Mouse (Mus musculus): ENCODE measurements at regions not wholly inside any gene's neighbourhood (a gene's known extent, or its start where the extent isn't known, plus 50 kb on each side); places are given as distances from the start of the nearest gene placed in this dataset.
"Not testable (repeated sequence)": the region's sequence is repeated elsewhere in the genome, so short reads cannot be mapped to it uniquely, and the experiment has no call there.

DNA sequence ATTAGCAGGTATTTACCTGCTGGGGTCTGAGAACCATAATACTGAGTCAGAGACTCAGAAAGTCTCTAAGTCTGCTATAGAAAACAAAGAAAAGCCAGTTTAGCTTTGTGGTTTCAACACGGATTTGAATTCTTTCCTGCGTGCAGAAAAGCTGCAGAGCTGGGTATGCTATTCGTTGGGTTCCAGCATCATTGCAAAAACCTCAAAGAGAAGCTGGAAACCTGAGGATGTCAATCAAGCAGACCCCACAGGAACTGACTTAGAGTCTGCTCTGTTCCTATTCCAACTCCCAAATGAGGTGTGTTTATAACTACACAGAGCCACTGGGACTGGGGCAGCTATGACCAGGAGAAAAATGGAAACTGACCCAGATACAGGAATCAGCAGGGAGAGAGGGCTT is 183.5 kb downstream of the Dhx15 start:
- Histone ChIP-seq H3K27ac (no peak overlapping the region), H3K36me3 (replicated peaks) (no peaks in the 10 kb centered on the region), H3K4me1 (no peaks in the 10 kb centered on the region), H3K9me3 (no peaks in the 10 kb centered on the region), H3K9ac (no peak overlapping the region), H3K27me3 (replicated peaks) (no peaks in the 10 kb centered on the region), H3K4me3 (no peak overlapping the region), H3K4me2 (no peak overlapping the region)
- 83% methylated on average over 3 of the region's 3 CpGs for WGBS
- ATAC-seq (replicated peaks): no peak

DNA sequence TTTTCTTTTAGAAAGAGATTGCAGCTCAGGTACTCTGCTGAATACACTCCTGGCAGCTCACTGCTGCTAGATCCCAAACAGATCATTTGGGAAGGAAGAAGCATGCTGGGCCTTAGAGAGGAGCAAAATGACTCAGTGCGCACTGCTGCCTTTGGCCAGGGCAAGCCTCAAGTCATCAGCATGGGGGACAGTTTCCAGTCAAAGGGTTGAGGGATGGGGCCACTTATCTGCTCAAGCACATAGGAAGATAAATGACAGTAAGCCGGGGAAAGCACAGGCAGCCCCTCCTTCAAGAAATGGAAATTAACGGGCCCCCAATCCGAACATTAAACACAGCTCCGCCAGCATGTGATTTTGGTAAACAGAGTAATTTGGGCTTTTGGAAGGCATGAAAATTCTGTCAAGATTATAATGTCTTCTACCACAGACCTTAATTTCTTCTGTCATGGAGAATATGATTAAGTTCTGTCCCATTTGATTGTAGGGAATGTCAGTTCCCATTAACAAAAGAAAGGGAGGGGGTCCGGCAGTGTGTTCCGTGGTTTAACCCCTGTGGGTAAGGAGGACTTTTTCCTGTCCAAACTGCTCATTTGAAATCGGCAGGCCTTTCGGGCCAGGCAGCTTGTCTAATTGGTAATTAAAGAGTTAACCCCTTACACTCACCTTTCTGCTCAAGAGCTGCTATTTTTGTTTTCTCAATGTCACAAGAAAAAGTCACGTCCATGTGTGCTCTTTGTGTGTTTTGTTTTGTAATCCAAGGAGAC is 199.3 kb downstream of the Dhx15 start:
- H3K4me2 ChIP-seq: peak overlapping the region; percentile 32
- H3K4me1 ChIP-seq: peaks cover 7% of the 10 kb centered on the region
- H3K9ac ChIP-seq: no peak overlapping the region
- H3K27me3 ChIP-seq (replicated peaks): no peaks in the 10 kb centered on the region
- no peaks in the 10 kb centered on the region for H3K36me3 ChIP-seq (replicated peaks)
- 7% methylated on average over 10 of the region's 10 CpGs for WGBS
- no peak overlapping the region for H3K27ac ChIP-seq
- H3K4me3 ChIP-seq: no peak overlapping the region
- no peaks in the 10 kb centered on the region for H3K9me3 ChIP-seq
- peak; percentile 57 for ATAC-seq (replicated peaks)

GRCm38 (mm10) chr5:51989396-51989795 is 200.9 kb downstream of the Dhx15 start:
- WGBS: 30% methylated on average over 4 of the region's 4 CpGs
- ATAC-seq (replicated peaks): no peak

GRCm38 (mm10) chr5:51988913-51989312 is 201.4 kb downstream of the Dhx15 start:
- WGBS: 69% methylated on average over 6 of the region's 6 CpGs

More at GRCm38 (mm10) chr5:51989396-51989795, 200.9 kb downstream of the Dhx15 start:
- Histone ChIP-seq H3K27ac (no peak overlapping the region), H3K4me1 (peaks cover 7% of the 10 kb centered on the region), H3K27me3 (replicated peaks) (no peaks in the 10 kb centered on the region), H3K4me3 (no peak overlapping the region), H3K9ac (no peak overlapping the region), H3K36me3 (replicated peaks) (no peaks in the 10 kb centered on the region), H3K9me3 (no peaks in the 10 kb centered on the region), H3K4me2 (no peak overlapping the region)

GRCm38 (mm10) chr5:51984966-51985365 is 205.3 kb downstream of the Dhx15 start:
- no peaks in the 10 kb centered on the region for H3K9me3 ChIP-seq
- ATAC-seq (replicated peaks): no peak
- H3K27me3 ChIP-seq (replicated peaks): no peaks in the 10 kb centered on the region
- no peak overlapping the region for H3K4me2 ChIP-seq
- H3K9ac ChIP-seq: no peak overlapping the region
- H3K4me1 ChIP-seq: no peaks in the 10 kb centered on the region
- H3K36me3 ChIP-seq (replicated peaks): no peaks in the 10 kb centered on the region
- H3K27ac ChIP-seq: no peak overlapping the region
- no peak overlapping the region for H3K4me3 ChIP-seq
- WGBS: 93% methylated on average over 6 of the region's 6 CpGs

More at GRCm38 (mm10) chr5:51988913-51989312, 201.4 kb downstream of the Dhx15 start:
- Histone ChIP-seq H3K4me1 (peaks cover 7% of the 10 kb centered on the region), H3K36me3 (replicated peaks) (no peaks in the 10 kb centered on the region), H3K9me3 (no peaks in the 10 kb centered on the region), H3K4me3 (no peak overlapping the region), H3K4me2 (no peak overlapping the region), H3K9ac (no peak overlapping the region), H3K27me3 (replicated peaks) (no peaks in the 10 kb centered on the region), H3K27ac (no peak overlapping the region)
- ATAC-seq (replicated peaks): no peak

GRCm38 (mm10) chr5:51982780-51983179 is 207.5 kb downstream of the Dhx15 start:
- Histone ChIP-seq H3K36me3 (replicated peaks) (no peaks in the 10 kb centered on the region), H3K27ac (no peak overlapping the region), H3K9ac (no peak overlapping the region), H3K4me3 (no peak overlapping the region), H3K9me3 (no peaks in the 10 kb centered on the region), H3K4me2 (no peak overlapping the region), H3K27me3 (replicated peaks) (no peaks in the 10 kb centered on the region), H3K4me1 (no peaks in the 10 kb centered on the region)
- 93% methylated on average over 7 of the region's 7 CpGs for whole genome bisulfite sequencing
- ATAC-seq (replicated peaks): no peak

DNA sequence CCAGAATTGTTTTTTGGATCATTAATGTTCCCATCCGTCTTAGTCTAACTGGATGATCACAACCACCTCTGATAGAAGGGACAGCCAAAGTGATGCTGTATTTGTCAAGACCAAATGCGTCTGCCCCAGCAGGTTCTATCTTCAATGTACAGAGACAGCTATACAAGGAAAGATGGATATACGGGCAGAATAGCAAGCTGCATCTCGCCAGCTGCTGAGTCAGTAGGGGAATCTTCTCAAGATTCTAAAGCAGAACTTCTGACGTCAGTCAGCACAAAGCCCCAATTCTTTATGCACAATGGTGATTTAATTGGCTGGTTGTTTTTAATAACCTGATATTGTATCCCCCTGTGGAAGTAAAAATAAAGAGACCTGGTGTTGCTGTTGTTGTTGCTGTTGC is 209.4 kb downstream of the Dhx15 start:
- Histone ChIP-seq H3K27ac (no peak overlapping the region), H3K36me3 (replicated peaks) (no peaks in the 10 kb centered on the region), H3K4me3 (no peak overlapping the region), H3K9ac (no peak overlapping the region), H3K27me3 (replicated peaks) (no peaks in the 10 kb centered on the region), H3K4me2 (no peak overlapping the region), H3K4me1 (no peaks in the 10 kb centered on the region), H3K9me3 (no peaks in the 10 kb centered on the region)
- WGBS: 79% methylated on average over 5 of the region's 5 CpGs
- no peak for ATAC-seq (replicated peaks)

DNA sequence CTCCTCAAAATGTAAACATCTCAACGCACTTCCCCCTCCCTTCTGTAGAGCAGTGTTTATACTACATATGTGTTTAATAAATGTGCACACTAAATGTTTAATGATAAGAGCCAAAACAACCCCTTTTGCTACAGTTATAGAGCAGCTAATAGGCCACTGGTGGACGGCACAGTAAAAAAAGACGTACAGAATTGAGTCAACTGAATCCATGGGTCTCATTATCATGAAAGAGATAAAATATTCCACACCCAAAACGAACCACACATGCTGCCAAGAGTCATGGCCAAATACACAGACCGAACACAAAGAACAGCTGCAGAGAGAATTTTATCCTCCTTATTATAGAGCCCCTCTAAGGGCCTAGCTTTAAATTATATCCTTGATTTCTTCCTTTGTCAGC is 237.8 kb downstream of the Dhx15 start:
- 72% methylated on average over 5 of the region's 5 CpGs for WGBS
- Histone ChIP-seq H3K4me3 (no peak overlapping the region), H3K9ac (no peak overlapping the region), H3K4me1 (no peaks in the 10 kb centered on the region), H3K36me3 (replicated peaks) (no peaks in the 10 kb centered on the region), H3K27ac (no peak overlapping the region), H3K9me3 (no peaks in the 10 kb centered on the region), H3K4me2 (no peak overlapping the region), H3K27me3 (replicated peaks) (no peaks in the 10 kb centered on the region)
- ATAC-seq (replicated peaks): no peak

- H3K9ac ChIP-seq: no peak overlapping the region
- ATAC-seq (replicated peaks): no peak
- no peaks in the 10 kb centered on the region for H3K4me1 ChIP-seq
- no peaks in the 10 kb centered on the region for H3K27me3 ChIP-seq (replicated peaks)
- no peaks in the 10 kb centered on the region for H3K9me3 ChIP-seq
- H3K36me3 ChIP-seq (replicated peaks): no peaks in the 10 kb centered on the region
- H3K4me2 ChIP-seq: no peak overlapping the region
- no peak overlapping the region for H3K27ac ChIP-seq
- H3K4me3 ChIP-seq: no peak overlapping the region
- 89% methylated on average over 5 of the region's 5 CpGs for WGBS
Measured at GRCm38 (mm10) chr5:51949996-51950395, 240.3 kb downstream of the Dhx15 start.

- Histone ChIP-seq H3K9ac (no peak overlapping the region), H3K4me3 (no peak overlapping the region), H3K9me3 (no peaks in the 10 kb centered on the region), H3K4me2 (no peak overlapping the region), H3K27me3 (replicated peaks) (no peaks in the 10 kb centered on the region), H3K36me3 (replicated peaks) (no peaks in the 10 kb centered on the region), H3K27ac (no peak overlapping the region), H3K4me1 (no peaks in the 10 kb centered on the region)
- 96% methylated on average over 3 of the region's 3 CpGs for WGBS
- ATAC-seq (replicated peaks): no peak
Measured at GRCm38 (mm10) chr5:51946062-51946461, 244.3 kb downstream of the Dhx15 start.

DNA sequence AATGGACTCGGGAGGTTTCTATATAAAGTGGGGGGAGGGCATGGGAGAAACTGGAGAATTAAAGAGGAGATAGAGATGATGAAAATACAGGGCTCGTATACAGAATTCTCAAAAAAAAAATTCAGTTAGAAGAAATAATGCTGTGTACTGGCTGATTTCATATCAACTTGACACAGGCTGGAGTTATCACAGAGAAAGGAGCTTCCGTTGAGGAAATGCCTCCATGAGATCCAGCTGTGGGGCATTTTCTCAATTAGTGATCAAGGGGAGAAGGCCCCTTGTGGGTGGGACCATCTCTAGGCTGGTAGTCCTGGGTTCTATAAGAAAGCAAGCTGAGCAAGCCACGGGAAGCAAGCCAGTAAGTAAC is 248.4 kb downstream of the Dhx15 start:
- not testable (repeated sequence) for H3K9me3 ChIP-seq; H3K4me2 ChIP-seq; H3K4me3 ChIP-seq; H3K9ac ChIP-seq; H3K27me3 ChIP-seq (replicated peaks); ATAC-seq (replicated peaks); H3K27ac ChIP-seq; H3K36me3 ChIP-seq (replicated peaks); H3K4me1 ChIP-seq
- 78% methylated on average over 4 of the region's 4 CpGs for WGBS

GRCm38 (mm10) chr5:51941255-51941924 is 248.9 kb downstream of the Dhx15 start:
- WGBS: 64% methylated on average over 8 of the region's 8 CpGs
- no peaks in the 10 kb centered on the region for H3K36me3 ChIP-seq (replicated peaks)
- ATAC-seq (replicated peaks): no peak

GRCm38 (mm10) chr5:51938845-51939244 is 251.5 kb downstream of the Dhx15 start:
- 97% methylated on average over 6 of the region's 6 CpGs for WGBS
- Histone ChIP-seq H3K27me3 (replicated peaks) (no peaks in the 10 kb centered on the region), H3K4me3 (no peak overlapping the region), H3K27ac (no peak overlapping the region), H3K9ac (no peak overlapping the region), H3K4me1 (no peaks in the 10 kb centered on the region; the same call in 1 of the 2 replicates), H3K4me2 (no peak overlapping the region), H3K9me3 (no peaks in the 10 kb centered on the region), H3K36me3 (replicated peaks) (no peaks in the 10 kb centered on the region)
- no peak for ATAC-seq (replicated peaks)

More at GRCm38 (mm10) chr5:51941255-51941924, 248.9 kb downstream of the Dhx15 start:
- no peaks in the 10 kb centered on the region for H3K4me1 ChIP-seq
- no peak overlapping the region for H3K4me2 ChIP-seq
- no peak overlapping the region for H3K4me3 ChIP-seq
- H3K9ac ChIP-seq: no peak overlapping the region
- no peaks in the 10 kb centered on the region for H3K9me3 ChIP-seq
- H3K27ac ChIP-seq: no peak overlapping the region
- no peaks in the 10 kb centered on the region for H3K27me3 ChIP-seq (replicated peaks)
